Mouse (Mus musculus): Measurements from ENCODE around the gene Nxn. TPM values are rescaled to one million over a fixed set of nuclear protein-coding genes. Genes with fewer than 3 reads are reported as not detected.

Gene Nxn
- polyA plus RNA-seq, 1 experiment from 2014 or later, result 77.6 TPM

DNA sequence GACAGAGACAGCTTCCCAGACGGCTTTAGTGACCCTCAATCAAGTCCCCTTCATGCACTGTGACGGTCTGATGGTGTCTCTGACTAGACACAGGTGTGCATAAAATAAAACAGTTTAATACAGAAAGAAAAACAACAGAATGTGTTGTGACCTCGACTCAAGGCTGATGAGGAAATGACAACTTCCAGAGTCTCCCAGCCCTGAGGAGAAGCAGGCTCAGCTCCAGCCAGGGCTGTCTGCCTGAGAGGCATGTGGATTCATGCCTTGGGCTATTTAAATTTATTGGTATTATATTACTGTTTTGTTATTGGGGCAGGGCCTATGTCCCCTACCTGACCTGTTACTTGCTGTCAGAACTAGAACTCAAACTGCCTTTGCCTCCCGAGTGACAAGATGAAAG is 37.5 kb downstream of the Nxn start:
- H3K9me3 ChIP-seq, result no peaks in the 10 kb centered on the region
- H3K9ac ChIP-seq, result no peak overlapping the region
- peaks cover 74% of the 10 kb centered on the region for H3K4me1 ChIP-seq
- H3K36me3 ChIP-seq, result peaks cover 9% of the 10 kb centered on the region; the same call in 1 of the 2 replicates
- no peak for ATAC-seq (ENCODE audit: insufficient number of reproducible peaks, insufficient read depth, low FRiP score, low TSS enrichment, low read depth)
- H3K27ac ChIP-seq, result no peak overlapping the region
- no peaks in the 10 kb centered on the region for H3K27me3 ChIP-seq
- no peak overlapping the region for H3K4me3 ChIP-seq
- H3K4me2 ChIP-seq, result no peak overlapping the region
- 39% methylated on average over 4 of the region's 4 CpGs for WGBS

DNA sequence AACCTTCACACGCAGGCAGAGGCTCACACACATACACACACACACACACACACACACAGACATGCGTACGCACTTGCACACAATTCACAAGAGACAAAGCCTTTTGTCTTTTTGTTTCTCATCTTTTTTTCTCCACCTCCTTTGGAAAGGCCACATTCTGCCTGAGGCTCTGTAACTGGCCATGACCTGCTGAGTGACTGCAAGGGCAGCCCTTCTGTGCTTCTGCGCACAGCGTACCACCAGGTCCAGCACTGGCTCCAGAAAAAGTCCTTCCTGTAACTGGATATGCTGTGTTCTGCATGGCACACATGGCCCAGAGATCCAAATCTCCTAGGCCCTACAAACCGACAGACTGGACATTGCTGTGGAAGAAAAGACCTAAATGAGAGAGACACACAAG is 38.7 kb downstream of the Nxn start:
- 66% methylated on average over 6 of the region's 6 CpGs for WGBS
- Histone ChIP-seq H3K9ac (no peak overlapping the region), H3K4me3 (no peak overlapping the region), H3K4me1 (peaks cover 81% of the 10 kb centered on the region), H3K27ac (no peak overlapping the region), H3K27me3 (no peaks in the 10 kb centered on the region), H3K9me3 (no peaks in the 10 kb centered on the region), H3K4me2 (no peak overlapping the region), H3K36me3 (no peaks in the 10 kb centered on the region)
- ATAC-seq (ENCODE audit: insufficient number of reproducible peaks, insufficient read depth, low FRiP score, low TSS enrichment, low read depth), result no peak

DNA sequence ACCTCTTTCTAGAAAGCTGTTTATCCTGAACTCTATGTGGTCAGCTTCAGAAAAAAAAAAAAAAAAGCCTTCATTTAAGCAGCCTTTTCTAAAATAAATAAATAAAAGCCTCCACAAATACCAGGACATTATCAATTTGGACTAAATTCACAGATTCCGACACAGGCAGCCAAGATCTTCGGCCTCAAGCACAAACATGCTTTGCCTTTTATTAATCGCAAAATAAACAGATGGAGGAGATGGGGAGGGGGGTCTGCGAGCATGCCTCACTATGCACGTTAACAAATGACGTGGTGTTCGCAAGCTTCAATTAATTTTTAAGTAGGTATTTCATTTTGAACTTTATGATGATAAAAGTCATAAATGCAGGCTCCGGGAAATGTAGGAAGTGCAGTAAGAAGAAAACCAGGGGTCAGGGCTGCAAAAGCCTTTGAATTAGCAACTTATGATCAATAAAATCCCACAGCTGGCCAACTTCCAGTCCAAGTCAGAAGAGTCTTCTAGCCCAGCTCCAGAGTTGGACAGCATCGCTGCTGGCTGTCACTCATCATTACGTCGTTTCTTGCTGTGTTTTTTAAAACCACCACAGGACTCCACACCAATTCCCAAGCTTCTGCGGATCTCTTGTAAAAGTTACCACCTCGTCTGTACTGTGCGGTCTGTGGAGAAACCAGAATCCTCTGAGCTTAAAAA is 40.2 kb downstream of the Nxn start:
- Histone ChIP-seq H3K4me3 (no peak overlapping the region), H3K36me3 (no peaks in the 10 kb centered on the region), H3K27ac (peak overlapping the region; percentile 29), H3K9me3 (no peaks in the 10 kb centered on the region), H3K4me2 (no peak overlapping the region), H3K9ac (no peak overlapping the region), H3K27me3 (no peaks in the 10 kb centered on the region), H3K4me1 (peaks cover 85% of the 10 kb centered on the region)
- 42% methylated on average over 14 of the region's 14 CpGs for WGBS
- ATAC-seq (ENCODE audit: insufficient number of reproducible peaks, insufficient read depth, low FRiP score, low TSS enrichment, low read depth), result no peak

DNA sequence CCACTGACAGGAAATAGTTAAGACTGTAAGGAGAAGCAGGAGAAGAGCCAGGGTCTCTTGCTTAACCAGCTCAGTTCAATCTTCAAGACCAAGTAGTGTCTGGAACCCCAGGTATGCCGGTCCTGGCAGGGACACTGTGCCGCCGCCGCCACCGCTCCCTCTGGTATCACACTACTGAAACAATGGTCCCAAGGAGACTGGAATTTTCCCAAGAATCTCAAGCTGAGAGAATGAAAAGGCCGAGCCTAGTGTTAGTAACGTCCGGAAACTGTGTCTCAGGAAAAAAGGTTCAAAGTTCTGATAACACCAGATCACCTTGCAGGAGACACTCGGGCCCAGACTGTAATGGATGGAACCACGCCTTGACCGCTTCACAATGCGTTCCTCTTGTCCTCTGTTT is 41.5 kb downstream of the Nxn start:
- Histone ChIP-seq H3K9me3 (no peaks in the 10 kb centered on the region), H3K4me3 (no peak overlapping the region), H3K4me2 (no peak overlapping the region), H3K4me1 (peaks cover 89% of the 10 kb centered on the region), H3K9ac (no peak overlapping the region), H3K27me3 (no peaks in the 10 kb centered on the region), H3K36me3 (no peaks in the 10 kb centered on the region), H3K27ac (no peak overlapping the region)
- 78% methylated on average over 12 of the region's 12 CpGs for WGBS
- no peak for ATAC-seq (ENCODE audit: insufficient number of reproducible peaks, insufficient read depth, low FRiP score, low TSS enrichment, low read depth)

DNA sequence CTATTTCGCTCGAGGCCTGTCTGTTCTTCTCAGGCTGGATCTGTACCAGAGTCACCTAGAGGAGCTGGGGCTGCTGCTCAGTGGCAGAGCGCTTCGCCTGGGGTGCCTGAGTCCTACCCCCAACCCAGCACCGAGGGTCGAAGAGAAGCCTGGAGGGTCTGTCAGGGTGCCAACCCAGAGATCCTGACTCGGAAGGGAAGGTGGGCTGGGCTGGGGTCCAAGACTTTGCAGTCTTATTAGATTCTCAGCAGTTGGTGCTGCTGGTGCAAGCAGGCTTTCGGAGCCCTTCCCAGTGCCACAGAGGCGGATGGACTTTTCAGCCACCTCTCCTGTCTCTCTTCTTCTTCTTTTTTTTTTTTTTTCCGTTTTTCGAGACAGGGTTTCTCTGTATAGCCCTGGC is 42.8 kb downstream of the Nxn start:
- Histone ChIP-seq H3K27me3 (no peaks in the 10 kb centered on the region), H3K9ac (no peak overlapping the region), H3K4me1 (peaks cover 92% of the 10 kb centered on the region), H3K9me3 (no peaks in the 10 kb centered on the region), H3K27ac (no peak overlapping the region), H3K4me2 (no peak overlapping the region), H3K4me3 (no peak overlapping the region), H3K36me3 (no peaks in the 10 kb centered on the region)
- WGBS, result 72% methylated on average over 11 of the region's 11 CpGs
- ATAC-seq (ENCODE audit: insufficient number of reproducible peaks, insufficient read depth, low FRiP score, low TSS enrichment, low read depth), result no peak

DNA sequence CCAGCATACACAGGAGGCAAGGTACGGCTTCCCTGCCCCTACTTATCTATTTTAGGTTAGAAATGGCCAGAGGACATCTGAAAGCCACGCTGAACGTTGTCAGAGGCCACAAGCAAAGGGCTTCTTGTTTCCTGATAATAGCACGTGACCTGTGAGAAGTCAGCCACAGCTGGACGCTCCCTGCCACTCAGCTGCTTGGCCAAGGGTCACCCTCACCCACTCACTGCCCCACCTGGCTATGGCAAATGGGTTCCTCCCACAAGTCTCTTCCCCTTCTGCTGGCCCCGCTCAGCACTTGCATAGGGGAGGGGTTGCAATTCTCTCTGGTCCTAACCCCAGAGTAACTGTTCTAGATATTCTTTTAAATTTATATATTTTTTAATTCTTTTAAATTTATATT is 43.5 kb downstream of the Nxn start:
- WGBS, result 73% methylated on average over 6 of the region's 6 CpGs
- no peaks in the 10 kb centered on the region for H3K9me3 ChIP-seq

DNA sequence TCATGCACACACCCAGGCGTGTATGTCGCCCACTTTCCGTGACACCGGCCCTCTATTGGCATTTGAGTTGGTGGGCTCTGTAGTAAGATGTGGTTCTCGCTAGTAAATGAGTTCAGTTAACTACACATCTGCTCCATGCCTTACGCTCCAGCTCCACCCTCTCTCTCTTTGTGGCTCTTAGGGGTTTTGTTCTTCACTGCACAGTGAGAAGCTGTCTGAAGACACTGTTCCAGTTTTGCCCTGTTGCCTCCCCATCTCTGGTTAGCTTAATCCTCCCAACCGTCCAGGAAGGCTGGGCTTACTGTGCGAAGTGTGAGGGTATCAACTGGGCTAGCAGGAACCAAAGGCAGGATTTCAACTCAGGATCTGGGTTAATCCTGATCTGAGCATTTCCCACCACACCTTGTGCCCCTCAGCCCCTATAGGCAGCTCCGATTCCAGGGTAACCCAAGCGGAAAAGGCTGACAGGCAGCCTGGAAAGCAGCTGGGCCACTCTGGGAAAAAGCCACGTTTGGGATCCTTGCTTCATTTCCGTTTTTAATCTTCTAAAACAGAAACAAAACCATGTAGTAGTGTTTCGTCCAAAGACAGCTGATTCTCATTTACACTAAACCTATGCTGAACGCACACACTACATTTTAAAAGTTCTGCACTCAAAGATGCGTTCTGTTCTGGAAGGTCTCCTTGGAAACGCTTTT is 45.9 kb downstream of the Nxn start:
- Histone ChIP-seq H3K27ac (peak overlapping the region; percentile 89), H3K4me1 (peaks cover 91% of the 10 kb centered on the region), H3K4me2 (peak overlapping the region; percentile 37), H3K27me3 (no peaks in the 10 kb centered on the region), H3K9me3 (no peaks in the 10 kb centered on the region), H3K9ac (0 out of 2 replicates have a peak overlapping the region, but pooled peaks have one; percentile 27), H3K36me3 (no peaks in the 10 kb centered on the region), H3K4me3 (no peak overlapping the region)
- no peak for ATAC-seq (ENCODE audit: insufficient number of reproducible peaks, insufficient read depth, low FRiP score, low TSS enrichment, low read depth)
- 34% methylated on average over 16 of the region's 16 CpGs for WGBS

More for the DNA sequence above, 43.5 kb downstream of the Nxn start:
- Histone ChIP-seq H3K4me3 (no peak overlapping the region), H3K4me2 (no peak overlapping the region), H3K4me1 (peaks cover 95% of the 10 kb centered on the region), H3K27me3 (no peaks in the 10 kb centered on the region), H3K36me3 (no peaks in the 10 kb centered on the region), H3K9ac (no peak overlapping the region), H3K27ac (no peak overlapping the region)
- no peak for ATAC-seq (ENCODE audit: insufficient number of reproducible peaks, insufficient read depth, low FRiP score, low TSS enrichment, low read depth)

DNA sequence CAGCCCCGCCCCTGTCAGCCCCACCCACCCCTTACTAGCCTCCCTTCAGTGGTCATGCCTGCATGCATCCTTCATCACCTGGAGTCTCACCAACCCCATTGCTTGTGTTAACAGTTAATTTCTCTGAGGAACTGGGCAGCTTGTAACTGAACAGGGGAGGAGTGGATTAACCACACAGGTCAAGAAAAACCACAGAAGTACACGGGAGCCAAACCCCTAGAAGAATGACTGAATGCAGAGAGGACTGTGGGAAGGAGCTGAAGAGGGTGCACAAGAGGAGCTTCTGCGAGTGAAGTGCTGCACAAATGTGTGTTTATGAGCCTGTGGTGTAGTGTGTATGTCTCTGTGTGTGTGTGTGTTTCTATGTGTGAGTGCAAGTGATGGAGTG is 47.3 kb downstream of the Nxn start:
- Histone ChIP-seq H3K36me3 (no peaks in the 10 kb centered on the region), H3K4me3 (no peak overlapping the region), H3K4me2 (no peak overlapping the region; the same call in 1 of the 2 replicates), H3K4me1 (peaks cover 85% of the 10 kb centered on the region), H3K9ac (0 out of 2 replicates have a peak overlapping the region, but pooled peaks have one; percentile 21), H3K27ac (peak overlapping the region; percentile 73; the same call in 1 of the 2 replicates), H3K27me3 (no peaks in the 10 kb centered on the region), H3K9me3 (no peaks in the 10 kb centered on the region)
- no peak for ATAC-seq (ENCODE audit: insufficient number of reproducible peaks, insufficient read depth, low FRiP score, low TSS enrichment, low read depth)
- WGBS, result 26% methylated on average over 3 of the region's 3 CpGs

DNA sequence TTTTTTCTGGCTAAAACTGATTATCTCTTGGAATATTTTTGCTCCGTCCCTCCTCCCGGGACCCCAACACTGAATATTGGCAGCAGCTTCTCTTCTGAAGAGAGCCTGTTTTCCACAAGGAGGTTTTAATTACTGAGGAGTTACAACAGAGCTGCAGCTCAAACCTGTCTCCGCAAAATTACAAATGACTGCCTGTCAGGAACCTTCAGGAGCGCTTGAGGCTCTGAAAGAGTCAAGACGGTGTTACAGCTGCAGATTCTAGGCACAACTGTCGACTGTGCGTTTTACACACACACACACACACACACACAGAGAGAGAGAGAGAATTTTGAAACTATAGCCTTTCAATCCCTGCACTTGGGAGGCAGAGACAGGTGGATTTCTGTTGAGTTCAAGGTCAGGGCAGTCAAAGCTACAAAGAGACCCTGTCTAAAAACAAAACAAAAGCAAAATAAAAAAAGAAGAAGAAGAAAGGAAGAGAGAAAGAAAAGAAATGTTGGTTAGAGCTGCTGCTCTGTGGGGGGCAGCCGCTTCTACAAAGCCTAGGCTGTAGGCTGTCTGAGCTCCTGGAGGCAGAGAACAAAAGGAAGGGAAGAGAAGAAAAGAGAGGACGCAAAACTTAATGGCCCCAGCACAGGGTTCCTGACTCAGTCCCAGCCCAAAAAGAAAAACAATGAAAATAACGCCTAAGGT is 47.9 kb downstream of the Nxn start:
- peak overlapping the region; percentile 73 for H3K27ac ChIP-seq
- H3K27me3 ChIP-seq, result no peaks in the 10 kb centered on the region
- peak overlapping the region; percentile 27 for H3K4me2 ChIP-seq
- WGBS, result 10% methylated on average over 10 of the region's 10 CpGs
- H3K9ac ChIP-seq, result 0 out of 2 replicates have a peak overlapping the region, but pooled peaks have one; percentile 27
- ATAC-seq (ENCODE audit: insufficient number of reproducible peaks, insufficient read depth, low FRiP score, low TSS enrichment, low read depth), result no peak
- peaks cover 81% of the 10 kb centered on the region for H3K4me1 ChIP-seq
- H3K4me3 ChIP-seq, result no peak overlapping the region
- no peaks in the 10 kb centered on the region for H3K9me3 ChIP-seq
- H3K36me3 ChIP-seq, result 0 out of 2 replicates have a peak, but pooled peaks cover 3% of the 10 kb centered on the region

DNA sequence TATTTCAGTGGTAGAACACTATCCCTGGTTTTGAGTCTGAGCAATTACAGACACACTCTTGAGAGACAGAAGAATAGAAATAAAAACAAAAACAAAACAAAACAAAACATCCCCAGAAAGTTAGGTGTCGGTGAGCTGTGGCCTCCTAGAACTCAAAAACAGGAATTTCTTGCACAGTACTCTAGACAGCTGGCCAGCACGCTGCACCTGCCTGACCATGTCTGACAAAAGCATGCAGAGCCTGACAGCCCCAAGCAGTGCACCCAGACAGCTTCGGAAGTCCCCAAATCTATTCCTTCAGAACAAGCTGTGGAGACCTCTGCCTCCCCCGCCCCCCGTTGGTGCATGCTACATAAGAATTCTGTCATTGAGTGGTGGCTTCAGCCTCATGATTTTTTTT is 49.1 kb downstream of the Nxn start:
- H3K27me3 ChIP-seq, result no peaks in the 10 kb centered on the region
- H3K4me3 ChIP-seq, result no peak overlapping the region
- 51% methylated on average over 5 of the region's 5 CpGs for WGBS
- no peak for ATAC-seq (ENCODE audit: insufficient number of reproducible peaks, insufficient read depth, low FRiP score, low TSS enrichment, low read depth)
- H3K4me2 ChIP-seq, result peak overlapping the region; percentile 16; the same call in 1 of the 2 replicates
- H3K9ac ChIP-seq, result no peak overlapping the region
- peaks cover 70% of the 10 kb centered on the region for H3K4me1 ChIP-seq
- 0 out of 2 replicates have a peak, but pooled peaks cover 3% of the 10 kb centered on the region for H3K36me3 ChIP-seq
- no peaks in the 10 kb centered on the region for H3K9me3 ChIP-seq
- peak overlapping the region; percentile 60; the same call in 1 of the 2 replicates for H3K27ac ChIP-seq

DNA sequence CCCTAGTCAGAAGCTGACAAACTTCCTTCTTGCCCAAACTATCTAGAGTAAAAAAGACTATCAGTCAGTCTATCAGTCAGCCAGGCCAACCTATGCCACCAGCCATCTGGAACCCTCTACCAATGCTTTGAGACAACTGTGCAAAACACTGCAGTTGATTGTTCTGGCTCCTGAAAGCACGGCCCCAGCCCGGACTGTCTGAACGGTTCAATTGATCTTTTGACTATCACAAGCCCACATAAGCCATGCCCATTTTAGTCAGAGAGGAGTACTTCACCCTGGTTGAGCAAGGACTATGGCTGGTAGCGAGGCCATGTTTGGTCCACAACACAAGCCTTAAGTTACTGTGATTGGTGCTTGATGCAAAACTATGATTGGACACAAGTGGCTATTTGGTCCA is 51.4 kb downstream of the Nxn start:
- WGBS, result 55% methylated on average over 4 of the region's 4 CpGs
- no peak for ATAC-seq (ENCODE audit: insufficient number of reproducible peaks, insufficient read depth, low FRiP score, low TSS enrichment, low read depth)
- no peak overlapping the region for H3K4me3 ChIP-seq
- H3K4me1 ChIP-seq, result peaks cover 64% of the 10 kb centered on the region
- no peak overlapping the region; the same call in 1 of the 2 replicates for H3K27ac ChIP-seq
- no peak overlapping the region for H3K4me2 ChIP-seq
- H3K36me3 ChIP-seq, result 0 out of 2 replicates have a peak, but pooled peaks cover 3% of the 10 kb centered on the region
- H3K9ac ChIP-seq, result no peak overlapping the region
- no peaks in the 10 kb centered on the region for H3K27me3 ChIP-seq
- no peaks in the 10 kb centered on the region for H3K9me3 ChIP-seq

Measured in embryonic facial prominence, embryonic 13.5 days (tissue).